Mouse (Mus musculus) lung, adult 18-20 months (tissue): ENCODE measurements around the gene Dennd2d.

Experiments used
- DNase-seq, 2 experiments: peaks; one replicate each; pipeline ENCODE4 v3.0.0; 2022; ENCODE audit warnings: mixed read lengths in 2 of 2

Gene Dennd2d

GRCm38 (mm10) chr3:106482281-106483081 lies at the start of gene Dennd2d:
TSS of gene Dennd2d (plus strand) at chr3:106482405.
- DNase-seq: peak; percentile 81 to 88

- peak in 1 of 2 experiments; percentile 36 for DNase-seq
These were observed 33.6 kb upstream of the Dennd2d start for GRCm38 (mm10) chr3:106448571-106448970.

- no peak for DNase-seq
These were observed 33.2 kb upstream of the Dennd2d start for GRCm38 (mm10) chr3:106448995-106449394.

GRCm38 (mm10) chr3:106449567-106449966 lies 32.6 kb upstream of the Dennd2d start:
- peak in 1 of 2 experiments; percentile 1 for DNase-seq

- no peak for DNase-seq
These were observed 29.6 kb upstream of the Dennd2d start for GRCm38 (mm10) chr3:106452616-106453015.

GRCm38 (mm10) chr3:106457298-106457869 lies 24.8 kb upstream of the Dennd2d start:
- no peak for DNase-seq

- no peak for DNase-seq
These were observed 20.1 kb upstream of the Dennd2d start for GRCm38 (mm10) chr3:106462059-106462470.

- no peak for DNase-seq
These were observed 19.7 kb upstream of the Dennd2d start for GRCm38 (mm10) chr3:106462493-106462892.

GRCm38 (mm10) chr3:106464750-106465149 lies 17.5 kb upstream of the Dennd2d start:
- DNase-seq: no peak

GRCm38 (mm10) chr3:106474210-106474609 lies 8.0 kb upstream of the Dennd2d start:
- no peak for DNase-seq

- DNase-seq: no peak
These were observed 5.3 kb upstream of the Dennd2d start for GRCm38 (mm10) chr3:106476863-106477262.

GRCm38 (mm10) chr3:106483297-106483696 lies 1.1 kb downstream of the Dennd2d start:
- no peak for DNase-seq

- DNase-seq: no peak
These were observed 1.7 kb downstream of the Dennd2d start for GRCm38 (mm10) chr3:106483796-106484405.

- no peak for DNase-seq
These were observed 2.7 kb downstream of the Dennd2d start for GRCm38 (mm10) chr3:106484861-106485260.

- DNase-seq: peak; percentile 79 to 82
These were observed 3.6 kb downstream of the Dennd2d start for GRCm38 (mm10) chr3:106485810-106486209.

GRCm38 (mm10) chr3:106487551-106487950 lies 5.3 kb downstream of the Dennd2d start:
- no peak for DNase-seq

GRCm38 (mm10) chr3:106490239-106490638 lies 8.0 kb downstream of the Dennd2d start:
- peak; percentile 82 to 88 for DNase-seq

- no peak for DNase-seq
These were observed 10.5 kb downstream of the Dennd2d start for GRCm38 (mm10) chr3:106492723-106493122.

- DNase-seq: no peak
These were observed 11.0 kb downstream of the Dennd2d start for GRCm38 (mm10) chr3:106493202-106493601.

- no peak for DNase-seq
These were observed 11.7 kb downstream of the Dennd2d start for GRCm38 (mm10) chr3:106493882-106494281.

GRCm38 (mm10) chr3:106494417-106494950 lies 12.3 kb downstream of the Dennd2d start:
- no peak for DNase-seq

GRCm38 (mm10) chr3:106495346-106496044 lies 13.3 kb downstream of the Dennd2d start:
- DNase-seq: no peak
